Mouse (Mus musculus): ENCODE data around the gene Rpl37a.

Rpl37a gene

DNA sequence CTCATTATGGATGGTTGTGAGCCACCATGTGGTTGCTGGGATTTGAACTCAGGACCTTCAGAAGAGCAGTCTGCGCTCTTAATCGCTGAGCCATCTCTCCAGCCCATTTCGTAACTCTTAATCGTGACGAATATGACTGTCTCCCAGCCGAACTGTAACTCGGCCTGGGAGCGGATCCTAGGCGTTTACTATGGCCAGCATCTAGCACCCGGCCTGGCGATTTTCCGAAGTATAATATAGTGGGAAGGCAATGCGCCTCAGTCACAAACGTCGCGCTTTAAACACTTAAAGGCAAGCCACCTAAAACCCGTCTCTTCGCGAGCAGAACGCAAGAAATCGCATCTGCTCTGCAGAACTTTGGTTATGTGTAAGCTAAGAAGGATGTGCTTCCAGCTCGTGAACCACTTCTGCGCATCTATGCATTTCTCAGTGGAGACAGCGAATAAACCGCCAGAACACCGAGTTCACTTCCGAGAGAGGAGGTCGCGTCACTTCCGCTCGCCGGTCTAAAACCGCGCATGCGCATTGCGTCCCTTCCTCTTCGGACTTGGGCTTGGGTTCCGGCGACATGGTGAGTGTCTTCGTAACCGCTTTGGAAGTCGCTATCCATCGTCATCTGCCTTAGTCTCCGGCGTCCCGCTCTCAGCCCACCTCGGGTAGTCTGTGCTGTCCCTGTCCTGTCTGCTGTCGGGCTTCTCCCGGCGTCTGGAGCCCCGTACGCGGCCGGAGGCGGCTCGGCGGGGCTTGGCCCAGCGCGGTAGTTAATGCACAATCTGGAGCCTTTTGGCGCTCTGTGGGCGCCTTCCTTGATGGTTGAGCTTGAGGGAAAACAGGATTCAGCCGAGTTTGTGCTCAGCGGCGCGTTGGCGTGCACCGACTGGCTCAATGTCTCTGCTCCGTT, at the start of gene Rpl37a:
Gene Rpl37a (plus strand): TSS at position 538 of the 901 bp plus-strand sequence.
- in situ Hi-C loops (cut with MboI; ENCODE audit: unreplicated experiment in 2 of 2) = loop anchor here (5.0 to 25.0 kb wide), 6 partner anchors 124 to 1149 kb away; partner anchors contain the start of genes Mreg (in 2 of the 2), Atic (in 1 of the 2) and Xrcc5 (in 1 of the 2)

DNA sequence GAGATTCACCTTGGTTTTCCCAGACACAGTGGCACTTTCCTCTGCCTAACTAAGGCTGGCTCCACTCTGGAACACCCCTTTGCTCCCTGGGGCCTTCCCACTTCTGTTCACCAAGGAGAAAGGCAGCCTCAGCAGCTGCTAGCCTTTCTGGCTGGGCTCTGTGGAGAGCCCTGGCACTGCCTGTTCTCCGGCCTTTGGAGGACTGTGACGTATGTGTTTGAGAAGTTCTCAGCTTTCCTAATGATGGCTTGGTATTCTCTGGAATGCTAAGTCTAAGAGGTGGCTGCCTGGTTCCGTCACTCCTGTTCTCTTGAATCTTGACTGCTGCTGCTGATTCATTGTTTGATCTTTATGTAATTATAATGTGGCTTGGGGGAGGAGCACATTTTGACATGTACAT, 38.0 kb upstream of the Rpl37a start:
- in situ Hi-C loops (cut with MboI; ENCODE audit: unreplicated experiment in 2 of 2) = no loop called here

- in situ Hi-C loops (cut with MboI; ENCODE audit: unreplicated experiment in 2 of 2) = no loop called here
Observed at GRCm38 (mm10) chr1:72696256-72696655, 14.8 kb upstream of the Rpl37a start.

DNA sequence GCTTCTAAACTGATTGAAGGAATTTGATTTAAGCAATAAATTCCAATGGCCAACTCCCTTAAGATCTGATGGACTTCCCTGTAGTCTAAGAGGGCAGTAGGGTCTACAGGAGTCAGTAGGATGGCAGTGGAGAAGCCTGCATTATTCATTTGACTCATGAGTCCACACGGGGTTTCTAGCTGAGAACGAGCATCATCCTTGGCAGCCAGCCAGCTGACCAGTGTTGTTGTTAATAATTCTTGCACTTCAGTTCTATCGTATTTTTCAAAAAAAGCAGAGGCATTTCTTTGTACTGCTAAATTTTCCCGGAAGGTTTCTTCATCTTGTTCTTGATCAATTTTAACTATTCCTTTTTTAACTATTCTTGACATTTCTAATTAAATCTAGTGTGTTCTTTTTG, 12.4 kb upstream of the Rpl37a start:
- in situ Hi-C loops (cut with MboI; ENCODE audit: unreplicated experiment in 2 of 2) = no loop called here

GRCm38 (mm10) chr1:72700479-72700878, 10.6 kb upstream of the Rpl37a start, which contains the start of gene Ankar:
TSS of gene Ankar (minus strand) at chr1:72700579.
- in situ Hi-C loops (cut with MboI; ENCODE audit: unreplicated experiment in 2 of 2) = loop anchor here in 1 of 2 experiments (25.0 kb wide), 2 partner anchors 488 to 1138 kb away; partner anchors contain the start of genes Atic and Mreg

DNA sequence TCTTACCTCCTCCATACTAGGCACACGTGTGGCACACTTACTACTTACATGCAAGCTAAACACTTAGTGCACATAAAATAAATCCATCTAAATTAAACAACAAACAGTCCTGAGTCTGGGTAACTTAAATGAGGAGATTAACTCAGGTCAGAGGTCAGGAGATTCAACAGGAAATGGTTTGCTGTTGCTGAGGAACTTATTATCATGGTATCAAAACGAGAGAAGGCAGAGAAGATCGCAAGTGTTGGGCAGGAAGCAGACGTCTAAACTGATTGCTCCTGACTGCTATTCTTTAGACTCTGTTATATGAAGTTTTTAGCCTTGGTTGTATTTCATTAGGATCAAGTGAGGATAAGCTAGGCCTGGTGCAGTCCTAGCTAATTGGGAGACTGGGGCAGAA, 3.6 kb upstream of the Rpl37a start:
- in situ Hi-C loops (cut with MboI; ENCODE audit: unreplicated experiment in 2 of 2) = loop anchor here in 1 of 2 experiments (25.0 kb wide), 2 partner anchors 495 to 1145 kb away; partner anchors contain the start of genes Atic and Mreg

DNA sequence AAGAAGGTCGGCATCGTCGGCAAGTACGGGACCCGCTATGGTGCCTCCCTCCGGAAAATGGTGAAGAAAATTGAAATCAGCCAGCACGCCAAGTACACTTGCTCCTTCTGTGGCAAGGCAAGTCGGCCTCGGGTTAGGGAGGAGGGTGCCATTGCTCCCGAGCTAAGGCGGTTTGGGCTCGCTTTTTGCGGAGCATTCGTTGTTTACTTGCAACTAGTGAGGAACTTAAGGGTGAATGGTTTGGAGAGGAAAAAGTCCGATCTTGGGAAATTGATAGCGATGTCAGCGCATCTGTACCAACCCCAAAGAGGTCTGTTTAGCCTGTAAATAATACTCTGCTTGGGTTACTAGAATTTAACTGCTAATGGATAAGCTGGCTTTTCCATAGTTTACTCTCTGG, 594 bp downstream of the Rpl37a start:
- in situ Hi-C loops (cut with MboI; ENCODE audit: unreplicated experiment in 2 of 2) = loop anchor here (5.0 to 25.0 kb wide), 6 partner anchors 124 to 1149 kb away; partner anchors contain the start of genes Mreg (in 2 of the 2), Atic (in 1 of the 2) and Xrcc5 (in 1 of the 2)

DNA sequence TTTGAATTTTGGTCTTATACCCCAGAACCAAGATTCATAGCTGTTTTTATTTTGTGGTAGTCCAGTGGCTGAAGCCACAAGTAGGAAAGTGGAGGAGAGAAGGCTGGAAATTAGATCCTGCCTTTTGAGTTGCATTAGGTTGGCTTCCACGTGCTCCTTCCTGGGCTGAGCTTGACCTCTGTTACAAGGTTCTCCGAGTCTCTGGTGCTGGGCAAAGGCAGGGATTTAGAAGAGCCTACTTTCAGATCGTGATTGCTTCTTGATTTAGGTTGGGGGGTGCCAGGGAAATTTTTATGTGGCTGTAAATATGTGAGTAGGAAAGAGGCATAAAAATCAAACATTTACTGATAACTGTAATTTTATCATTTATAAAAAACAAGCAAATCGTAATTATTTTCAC, 3.5 kb downstream of the Rpl37a start:
- in situ Hi-C loops (cut with MboI; ENCODE audit: unreplicated experiment in 2 of 2) = loop anchor here (5.0 to 25.0 kb wide), 6 partner anchors 127 to 1152 kb away; partner anchors contain the start of genes Mreg (in 2 of the 2), Atic (in 1 of the 2) and Xrcc5 (in 1 of the 2)

DNA sequence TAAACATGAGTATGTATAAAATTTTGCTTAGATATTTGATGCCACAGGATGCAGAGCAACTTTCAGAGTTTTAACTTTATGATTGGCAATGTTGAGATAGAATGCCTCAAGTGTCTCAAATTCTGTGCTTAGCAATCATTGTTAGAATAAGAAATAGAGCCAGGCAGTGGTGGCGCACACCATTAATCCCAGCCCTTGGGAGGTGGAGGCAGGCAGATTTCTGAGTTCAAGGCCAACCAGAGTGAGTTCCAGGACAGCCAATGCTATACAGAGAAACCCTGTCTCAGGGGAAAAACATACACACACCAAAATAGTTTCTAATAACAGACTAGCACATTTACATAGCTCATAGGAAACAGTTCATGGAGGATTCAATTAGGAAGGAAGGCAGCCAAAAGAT, 4.0 kb downstream of the Rpl37a start:
- in situ Hi-C loops (cut with MboI; ENCODE audit: unreplicated experiment in 2 of 2) = loop anchor here (5.0 to 25.0 kb wide), 5 partner anchors 142 to 1153 kb away; partner anchors contain the start of genes Mreg (in 2 of the 2) and Atic (in 1 of the 2)

DNA sequence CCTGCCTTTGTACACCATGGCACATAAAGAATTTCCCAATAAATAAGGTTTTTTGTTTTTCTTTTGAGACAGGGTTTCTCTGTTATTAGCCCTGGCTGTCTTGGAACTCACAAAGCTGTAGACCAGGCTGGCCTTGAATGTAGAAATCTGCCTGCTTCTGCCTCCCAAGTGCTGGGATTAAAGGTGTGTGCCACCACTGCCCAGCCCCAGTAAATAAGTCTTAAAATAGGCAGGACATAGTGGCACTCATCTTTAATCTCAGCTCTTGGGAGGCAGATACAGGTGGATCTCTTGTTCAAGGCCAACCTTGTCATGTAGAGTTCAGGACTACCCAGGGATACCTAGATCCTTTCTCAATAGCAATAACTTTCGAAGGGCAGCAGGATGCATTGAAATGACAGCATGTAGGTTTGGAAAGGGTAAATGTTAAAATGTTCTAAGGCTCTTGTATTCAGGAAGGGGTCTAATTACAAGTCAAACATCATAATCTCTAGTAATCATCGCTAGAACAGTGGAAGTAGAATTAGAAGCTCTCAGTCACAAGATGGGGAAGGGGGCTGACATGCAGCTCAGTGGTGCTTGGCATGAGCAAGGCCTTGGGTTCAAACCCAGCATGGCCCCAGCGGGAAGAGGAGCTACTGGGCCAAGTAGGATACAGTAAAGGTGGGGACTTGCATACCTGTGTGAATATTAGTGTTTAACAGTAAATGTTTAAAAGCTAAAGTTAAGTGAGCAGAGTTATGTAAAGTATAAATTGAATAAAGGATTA, 4.7 kb downstream of the Rpl37a start:
- in situ Hi-C loops (cut with MboI; ENCODE audit: unreplicated experiment in 2 of 2) = loop anchor here (5.0 to 25.0 kb wide), 5 partner anchors 142 to 1153 kb away; partner anchors contain the start of genes Mreg (in 2 of the 2) and Atic (in 1 of the 2)

DNA sequence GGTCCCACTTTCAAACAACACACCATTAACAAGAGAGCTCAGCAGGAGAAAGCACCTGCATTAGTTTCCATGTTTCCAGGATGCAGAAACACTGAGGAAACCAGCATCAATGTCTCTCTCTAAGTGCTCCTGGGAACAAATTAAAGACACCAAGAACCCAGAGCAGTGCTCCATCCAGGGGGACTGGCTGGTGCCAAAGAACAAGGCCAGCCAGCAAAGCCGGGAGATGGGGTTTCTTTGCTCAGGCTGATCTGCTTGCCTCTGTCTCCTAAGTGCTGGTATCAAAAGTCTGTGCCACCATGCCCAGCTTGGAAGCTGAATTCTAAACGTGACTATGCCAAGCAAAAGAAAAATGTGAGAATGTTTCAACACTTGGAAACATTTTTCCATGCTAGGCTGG, 5.3 kb downstream of the Rpl37a start:
- in situ Hi-C loops (cut with MboI; ENCODE audit: unreplicated experiment in 2 of 2) = loop anchor here (5.0 to 25.0 kb wide), 5 partner anchors 141 to 1154 kb away; partner anchors contain the start of genes Mreg (in 2 of the 2) and Atic (in 1 of the 2)

DNA sequence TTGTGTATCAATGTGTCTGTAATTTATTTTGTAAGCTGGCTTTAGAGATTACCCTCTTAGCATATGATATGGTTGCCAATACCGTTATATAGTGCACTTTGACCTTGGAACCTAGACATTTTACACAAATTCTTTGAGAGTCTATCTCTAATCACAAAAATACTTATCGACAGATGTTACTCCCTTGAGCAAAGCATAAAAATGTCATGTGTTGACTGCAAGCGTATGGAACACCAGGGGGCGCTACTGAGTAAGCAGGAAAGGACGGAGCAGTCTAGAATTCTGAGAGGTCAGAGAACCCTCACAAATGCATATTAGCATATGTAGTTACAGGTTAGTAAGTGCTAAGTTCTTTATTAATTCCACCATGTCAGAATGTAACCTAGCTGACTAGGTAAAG, 5.8 kb downstream of the Rpl37a start:
- in situ Hi-C loops (cut with MboI; ENCODE audit: unreplicated experiment in 2 of 2) = loop anchor here (5.0 to 25.0 kb wide), 5 partner anchors 140 to 1155 kb away; partner anchors contain the start of genes Mreg (in 2 of the 2) and Atic (in 1 of the 2)

DNA sequence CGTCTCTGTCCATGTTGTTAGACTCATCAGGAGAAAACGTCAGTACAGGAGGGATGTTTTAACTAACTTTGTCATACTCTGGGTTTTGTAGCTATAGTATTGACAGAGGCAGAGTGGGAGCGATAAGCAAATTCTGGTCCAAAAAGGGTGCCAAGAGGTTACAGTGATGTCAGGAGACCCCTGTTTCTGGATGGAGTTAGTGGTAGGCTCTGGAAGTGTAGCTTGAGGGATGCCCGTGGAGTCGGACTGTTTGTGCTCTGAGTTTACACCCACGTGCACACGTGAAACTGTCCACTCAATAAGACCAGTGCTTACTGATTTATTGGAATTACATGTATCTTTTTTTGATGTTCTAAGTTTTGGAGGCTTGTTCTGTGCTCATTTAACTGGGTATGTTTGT, 6.5 kb downstream of the Rpl37a start:
- in situ Hi-C loops (cut with MboI; ENCODE audit: unreplicated experiment in 2 of 2) = loop anchor here (5.0 to 25.0 kb wide), 5 partner anchors 140 to 1155 kb away; partner anchors contain the start of genes Mreg (in 2 of the 2) and Atic (in 1 of the 2)

DNA sequence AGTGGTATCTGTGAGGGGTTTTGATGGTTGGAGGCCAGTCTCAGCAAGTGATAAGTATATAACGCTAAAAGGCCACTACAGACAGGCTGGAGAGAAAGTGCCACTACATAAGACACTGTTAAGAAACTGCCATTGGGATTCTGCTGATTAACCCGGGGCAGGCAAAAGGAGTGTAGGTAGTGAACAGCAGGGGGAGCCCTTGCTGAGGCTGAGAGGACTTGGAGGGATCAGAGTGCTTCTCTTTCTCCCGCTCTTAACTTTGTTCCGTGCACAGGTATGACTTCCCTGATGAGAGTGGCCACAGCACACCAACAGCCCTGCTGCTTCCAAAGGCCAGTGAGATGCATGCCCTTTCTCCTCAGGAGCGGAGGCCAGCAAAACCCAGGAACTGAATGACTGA, 7.8 kb downstream of the Rpl37a start:
- in situ Hi-C loops (cut with MboI; ENCODE audit: unreplicated experiment in 2 of 2) = loop anchor here (5.0 to 25.0 kb wide), 5 partner anchors 138 to 1157 kb away; partner anchors contain the start of genes Mreg (in 2 of the 2) and Atic (in 1 of the 2)

DNA sequence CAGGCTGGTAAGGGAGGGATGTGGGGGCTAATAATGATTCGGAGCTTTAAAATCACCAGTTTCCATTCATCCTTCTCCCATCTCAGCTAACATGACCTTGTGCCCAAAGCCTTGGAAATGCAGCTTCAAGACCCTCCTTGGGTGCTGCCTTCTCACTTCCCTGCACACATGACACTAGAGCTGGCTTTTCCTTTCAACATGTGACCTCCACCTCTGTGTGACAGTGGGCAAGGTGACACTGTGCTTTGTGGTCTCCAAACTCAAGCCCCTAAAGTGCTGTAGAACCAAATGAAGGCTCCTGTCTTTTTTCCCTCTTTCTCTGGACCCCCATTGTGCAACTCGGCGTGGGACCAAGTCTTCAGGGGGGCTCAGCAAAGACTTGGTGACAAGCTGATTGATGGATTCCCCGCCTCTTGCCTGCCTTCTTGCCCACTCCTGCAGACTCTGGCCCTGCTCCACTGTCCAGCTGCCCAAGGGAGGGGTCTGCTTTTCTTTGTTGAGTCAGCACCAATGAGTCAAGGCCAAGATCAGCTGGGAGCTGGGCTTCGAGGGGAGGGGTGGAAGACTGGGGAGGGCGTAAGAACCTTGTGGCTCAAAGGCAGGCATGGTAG, 9.1 kb downstream of the Rpl37a start:
- in situ Hi-C loops (cut with MboI; ENCODE audit: unreplicated experiment in 2 of 2) = loop anchor here in 1 of 2 experiments (25.0 kb wide), 2 partner anchors 508 to 1158 kb away; partner anchors contain the start of genes Atic and Mreg

GRCm38 (mm10) chr1:72722646-72723045, 11.6 kb downstream of the Rpl37a start:
- in situ Hi-C loops (cut with MboI; ENCODE audit: unreplicated experiment in 2 of 2) = loop anchor here in 1 of 2 experiments (25.0 kb wide), 2 partner anchors 510 to 1160 kb away; partner anchors contain the start of genes Atic and Mreg

DNA sequence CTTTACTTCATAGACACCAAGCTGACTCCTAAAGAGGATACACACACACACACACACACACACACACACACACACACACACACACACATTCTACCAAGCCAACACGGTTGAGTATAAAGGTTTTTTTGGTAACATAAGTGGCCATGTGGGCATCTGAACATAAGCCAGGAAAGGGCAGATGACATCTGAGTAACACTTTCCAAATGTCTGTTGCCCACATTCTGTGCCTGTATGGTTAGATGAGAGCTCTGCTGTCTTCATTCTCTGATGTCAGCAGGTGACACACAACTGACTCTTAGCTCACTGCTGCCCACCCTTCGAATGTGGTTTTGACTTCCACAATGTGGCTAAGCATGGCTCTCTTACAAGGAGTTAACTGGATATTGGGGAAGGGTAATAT, 13.3 kb downstream of the Rpl37a start:
- in situ Hi-C loops (cut with MboI; ENCODE audit: unreplicated experiment in 2 of 2) = loop anchor here in 1 of 2 experiments (25.0 kb wide), 2 partner anchors 512 to 1162 kb away; partner anchors contain the start of genes Atic and Mreg

- in situ Hi-C loops (cut with MboI; ENCODE audit: unreplicated experiment in 2 of 2) = no loop called here
Observed at GRCm38 (mm10) chr1:72725941-72726340, 14.9 kb downstream of the Rpl37a start.

DNA sequence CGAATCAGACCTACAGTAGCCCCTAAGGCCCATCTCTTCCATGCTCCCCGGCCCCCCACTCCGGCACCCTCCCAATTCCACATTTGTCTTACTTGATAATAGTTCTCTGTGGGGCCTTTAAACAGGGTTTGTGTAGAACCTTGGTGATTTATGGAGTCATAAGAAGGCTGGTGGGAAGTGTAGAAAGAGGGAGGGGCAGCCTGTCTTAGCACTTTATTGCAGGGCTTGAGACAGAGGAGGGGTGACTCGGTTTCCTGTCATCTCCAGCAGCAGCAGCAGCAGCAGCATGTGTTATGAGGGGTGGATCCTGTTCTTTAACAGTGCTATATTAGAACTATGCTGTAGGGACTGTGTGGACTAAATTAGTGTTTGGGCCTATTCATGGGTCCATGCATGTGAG, 17.7 kb downstream of the Rpl37a start:
- in situ Hi-C loops (cut with MboI; ENCODE audit: unreplicated experiment in 2 of 2) = no loop called here
